Mouse (Mus musculus): ENCODE measurements at regions not wholly inside any gene's neighbourhood (a gene's known extent, or its start where the extent isn't known, plus 50 kb on each side); places are given as distances from the start of the nearest gene placed in this dataset.
A peak's percentile ranks its signal among the peaks of the same experiment; 100 is the strongest.

GRCm38 (mm10) chr10:48582006-48582405, 1206.6 kb downstream of the Grik2 start:
- no peak for DNase-seq

- DNase-seq = no peak
Observed at GRCm38 (mm10) chr10:48581081-48581480, 1207.5 kb downstream of the Grik2 start.

- DNase-seq = no peak
Observed at GRCm38 (mm10) chr10:48572600-48572999, 1216.0 kb downstream of the Grik2 start.

- DNase-seq = peak; percentile 15
Observed at GRCm38 (mm10) chr10:48549791-48550190, 1238.8 kb downstream of the Grik2 start.

- DNase-seq = no peak
Observed at GRCm38 (mm10) chr10:48522258-48522657, 1266.3 kb downstream of the Grik2 start.

- no peak for DNase-seq
Observed at GRCm38 (mm10) chr10:48472927-48473326, 1315.6 kb downstream of the Grik2 start.

- no peak for DNase-seq
Observed at GRCm38 (mm10) chr10:48443739-48444342, 1344.7 kb downstream of the Grik2 start.

DNA sequence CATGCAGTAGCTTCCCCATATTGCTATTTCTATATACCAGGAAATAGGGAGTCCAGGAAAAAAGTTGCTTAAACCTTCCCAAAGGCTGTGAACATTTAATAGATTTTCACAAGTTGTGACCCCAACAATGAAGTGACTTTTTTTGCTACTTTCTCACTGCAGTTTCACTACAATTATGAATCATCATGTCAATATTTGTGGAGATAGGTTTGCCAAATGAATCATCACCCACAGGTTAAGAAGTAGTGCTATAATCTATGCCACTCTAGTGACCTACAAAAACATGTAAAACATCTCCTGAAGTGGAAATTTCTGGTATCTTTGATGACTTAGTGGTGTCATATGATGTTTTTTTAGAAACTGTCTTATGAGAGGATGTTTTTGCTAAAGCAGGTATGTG, 1355.3 kb downstream of the Grik2 start:
- no peak for DNase-seq

DNA sequence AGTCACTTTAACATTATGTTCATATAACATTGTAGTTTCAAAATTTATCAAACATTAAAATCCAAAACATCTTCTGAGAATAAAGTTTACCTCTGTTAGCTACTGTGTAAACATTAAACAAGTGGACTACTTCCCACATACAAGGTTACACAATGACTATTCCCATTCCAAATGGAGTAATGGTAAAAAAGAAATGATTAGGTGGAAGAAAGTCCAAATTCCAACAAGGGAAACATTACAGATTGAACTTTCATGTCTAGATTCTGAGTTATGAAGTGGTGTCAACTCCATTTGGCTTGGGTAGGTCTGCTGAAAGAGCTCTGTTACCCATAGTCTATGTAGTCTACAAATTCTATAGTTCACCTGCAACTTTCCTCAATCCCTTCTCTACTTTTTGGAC, 1363.1 kb downstream of the Grik2 start:
- DNase-seq = no peak

- DNase-seq = no peak
Observed at GRCm38 (mm10) chr10:48405071-48405470, 1383.5 kb downstream of the Grik2 start.

Data from lung, postnatal 36 days (tissue).